Mouse (Mus musculus): ENCODE measurements around the gene Olfr98.
"Not testable (repeated sequence)": the region's sequence is repeated elsewhere in the genome, so short reads cannot be mapped to it uniquely, and the experiment has no call there.

Gene Olfr98

GRCm38 (mm10) chr17:37263626-37264025, at the start of gene Olfr98:
Gene Olfr98 (minus strand): TSS chr17:37263749.
- no peak for DNase-seq

GRCm38 (mm10) chr17:37310146-37310699, 46.7 kb upstream of the Olfr98 start:
- DNase-seq: no peak

- peak in 1 of 2 experiments; percentile 24 for DNase-seq
Observed at GRCm38 (mm10) chr17:37308483-37308882, 44.9 kb upstream of the Olfr98 start.

GRCm38 (mm10) chr17:37304213-37304612, 40.7 kb upstream of the Olfr98 start, which contains the start of gene Olfr101:
Gene Olfr101 (minus strand): TSS chr17:37304313.
- DNase-seq: no peak

GRCm38 (mm10) chr17:37283360-37283759, 19.8 kb upstream of the Olfr98 start, which contains the start of gene Olfr99:
Gene Olfr99 (minus strand): TSS chr17:37283460.
- no peak for DNase-seq

GRCm38 (mm10) chr17:37280331-37280730, 16.8 kb upstream of the Olfr98 start:
- DNase-seq: peak in 1 of 2 experiments; percentile 11

GRCm38 (mm10) chr17:37276573-37276972, 13.0 kb upstream of the Olfr98 start:
- DNase-seq: no peak

GRCm38 (mm10) chr17:37275626-37276248, 12.2 kb upstream of the Olfr98 start:
- no peak for DNase-seq

- DNase-seq: peak; percentile 65 to 69
Observed at GRCm38 (mm10) chr17:37270702-37271092, 7.1 kb upstream of the Olfr98 start.

- DNase-seq: peak; percentile 91 to 93
Observed at GRCm38 (mm10) chr17:37270058-37270701, 6.6 kb upstream of the Olfr98 start, which contains the start of gene H2-M3. Gene H2-M3 (plus strand): TSS chr17:37270220.

GRCm38 (mm10) chr17:37250544-37250943, 13.0 kb downstream of the Olfr98 start:
- DNase-seq: peak in 1 of 2 experiments; percentile 52

GRCm38 (mm10) chr17:37249460-37249859, 14.1 kb downstream of the Olfr98 start:
- no peak for DNase-seq

- peak; percentile 23 to 44 for DNase-seq
Observed at GRCm38 (mm10) chr17:37246715-37247114, 16.8 kb downstream of the Olfr98 start.

- no peak for DNase-seq
Observed at GRCm38 (mm10) chr17:37242198-37242597, 21.4 kb downstream of the Olfr98 start.

GRCm38 (mm10) chr17:37237230-37237629, 26.3 kb downstream of the Olfr98 start, which contains the start of gene Olfr97:
Gene Olfr97 (minus strand): TSS chr17:37237330.
- not testable (repeated sequence) for DNase-seq

- DNase-seq: no peak
Observed at GRCm38 (mm10) chr17:37221879-37222278, 41.7 kb downstream of the Olfr98 start.

- no peak for DNase-seq
Observed at GRCm38 (mm10) chr17:37219846-37220245, 43.7 kb downstream of the Olfr98 start, which contains the start of gene Olfr96. Gene Olfr96 (plus strand): TSS chr17:37220146.

GRCm38 (mm10) chr17:37218486-37218885, 45.1 kb downstream of the Olfr98 start:
- no peak for DNase-seq

- DNase-seq: no peak
Observed at GRCm38 (mm10) chr17:37213018-37213417, 50.5 kb downstream of the Olfr98 start, which contains the start of gene Olfr95. Gene Olfr95 (minus strand): TSS chr17:37213118.
